Mouse (Mus musculus) gastrocnemius, postnatal 4 days (tissue): ENCODE results near the gene Rbpjl. TPM values are rescaled to one million over a fixed set of nuclear protein-coding genes. Genes with fewer than 3 reads are reported as not detected.

Experiments used
- DNase-seq, 2 experiments: peaks; one replicate each; pipeline ENCODE4 v3.0.0; 2021 to 2022; ENCODE audit warnings: low spot score in 2 of 2, mixed read lengths in 2 of 2
- long read RNA-seq, 2 experiments: library from polyadenylated mRNA; stranded (forward); transcript quantifications; one replicate each; pipeline ENCODE4 v2.0.0; 2021
- total RNA-seq, 2 experiments: library from RNA; stranded (reverse); gene quantifications; 2 replicates each; pipeline ENCODE4 v1.2.3; 2021

Gene Rbpjl
- under 1 TPM; 0.13 to 0.15 TPM for total RNA-seq
- long read RNA-seq, experiment 1 = 0 reads
- long read RNA-seq, experiment 2 = 0 reads

GRCm38 (mm10) chr2:164402906-164403305 lies at the start of gene Rbpjl:
Rbpjl (plus strand) TSS chr2:164403141.
- peak; percentile 63 to 72 for DNase-seq

- DNase-seq = no peak
These were observed 49.6 kb upstream of the Rbpjl start for GRCm38 (mm10) chr2:164353356-164353755.

- DNase-seq = no peak
These were observed 46.6 kb upstream of the Rbpjl start for GRCm38 (mm10) chr2:164356177-164356967.

GRCm38 (mm10) chr2:164358373-164358772 lies 44.6 kb upstream of the Rbpjl start:
- no peak for DNase-seq

- DNase-seq = no peak
These were observed 43.9 kb upstream of the Rbpjl start for GRCm38 (mm10) chr2:164359031-164359430.

GRCm38 (mm10) chr2:164359668-164360067 lies 43.3 kb upstream of the Rbpjl start:
- DNase-seq = no peak

- DNase-seq = no peak
These were observed 41.8 kb upstream of the Rbpjl start for GRCm38 (mm10) chr2:164360974-164361657.

- no peak for DNase-seq
These were observed 36.0 kb upstream of the Rbpjl start for GRCm38 (mm10) chr2:164366947-164367346.

GRCm38 (mm10) chr2:164368620-164369105 lies 34.3 kb upstream of the Rbpjl start:
- DNase-seq = no peak

- DNase-seq = no peak
These were observed 31.6 kb upstream of the Rbpjl start for GRCm38 (mm10) chr2:164371371-164371770.

GRCm38 (mm10) chr2:164372408-164373053 lies 30.4 kb upstream of the Rbpjl start:
- no peak for DNase-seq

GRCm38 (mm10) chr2:164373187-164373586 lies 29.8 kb upstream of the Rbpjl start:
- DNase-seq = no peak

GRCm38 (mm10) chr2:164377478-164378426 lies 25.2 kb upstream of the Rbpjl start:
- DNase-seq = no peak

GRCm38 (mm10) chr2:164381726-164382125 lies 21.2 kb upstream of the Rbpjl start:
- no peak for DNase-seq

GRCm38 (mm10) chr2:164382971-164383370 lies 20.0 kb upstream of the Rbpjl start:
- no peak for DNase-seq

GRCm38 (mm10) chr2:164383656-164384399 lies 19.1 kb upstream of the Rbpjl start:
- no peak for DNase-seq

GRCm38 (mm10) chr2:164385927-164386763 lies 16.8 kb upstream of the Rbpjl start:
- peak in 1 of 2 experiments; percentile 45 for DNase-seq

- DNase-seq = peak in 1 of 2 experiments; percentile 27
These were observed 16.0 kb upstream of the Rbpjl start for GRCm38 (mm10) chr2:164386953-164387352.

GRCm38 (mm10) chr2:164389020-164389419 lies 13.9 kb upstream of the Rbpjl start, which contains the start of gene Slpi:
Slpi (minus strand) TSS chr2:164389095.
- DNase-seq = no peak
